Comparison of ENCODE assay signal across 8 mouse cellular contexts in genomic region chr13:46663461-46663964, GRCm38 (mm10). TPM values are rescaled to one million over a fixed set of nuclear protein-coding genes. Genes with fewer than 3 reads are reported as not detected.
DNase-seq lines count a peak whose midpoint lies in the region; ATAC-seq and TF ChIP-seq lines count a peak whose summit lies in the region.

No protein-coding gene starts in this region.

- no peak overlapping the region for H3K9ac ChIP-seq in midbrain, embryonic 13.5 days (replicated peaks)
- H3K9ac ChIP-seq in midbrain, embryonic 15.5 days, result no peak overlapping the region

- peaks cover 5% of the 10 kb centered on the region; the same call in 1 of the 2 replicates for H3K4me1 ChIP-seq in heart, embryonic 10.5 days
- peaks cover 2% of the 10 kb centered on the region for H3K4me1 ChIP-seq in midbrain, embryonic 13.5 days (replicated peaks)
- H3K4me1 ChIP-seq in midbrain, embryonic 15.5 days, result peaks cover under 1% of the 10 kb centered on the region; the same call in 1 of the 2 replicates

- ATAC-seq in midbrain, embryonic 13.5 days, result 0 out of 2 replicates have a peak, but pooled peaks have one; percentile 40
- no peak for ATAC-seq in midbrain, embryonic 15.5 days (replicated peaks)
- no peak for ATAC-seq in Patski

- no peak overlapping the region for H3K4me2 ChIP-seq in midbrain, embryonic 13.5 days (replicated peaks)
- no peak overlapping the region for H3K4me2 ChIP-seq in midbrain, embryonic 15.5 days

- TF ChIP-seq CTCF in Patski (IDR thresholded peaks at IDR 0.05), result peak; percentile 69

- 38% methylated on average over 4 of the region's 4 CpGs for WGBS in heart, embryonic 10.5 days
- 23% methylated on average over 4 of the region's 4 CpGs for WGBS in midbrain, embryonic 13.5 days
- 29% methylated on average over 4 of the region's 4 CpGs for WGBS in midbrain, embryonic 15.5 days

- in situ Hi-C loops in Patski (cut with MboI; ENCODE audit: low pct_unique_long_range_greater_than_20kb), result no loop called here

- no peaks in the 10 kb centered on the region for H3K9me3 ChIP-seq in heart, embryonic 10.5 days
- H3K9me3 ChIP-seq in midbrain, embryonic 13.5 days, result no peaks in the 10 kb centered on the region
- H3K9me3 ChIP-seq in midbrain, embryonic 15.5 days, result no peaks in the 10 kb centered on the region

- H3K4me3 ChIP-seq in heart, embryonic 10.5 days, result no peak overlapping the region
- H3K4me3 ChIP-seq in midbrain, embryonic 13.5 days (replicated peaks), result no peak overlapping the region
- H3K4me3 ChIP-seq in midbrain, embryonic 15.5 days, result no peak overlapping the region

- H3K27ac ChIP-seq in heart, embryonic 10.5 days, result no peak overlapping the region; the same call in 1 of the 2 replicates
- H3K27ac ChIP-seq in midbrain, embryonic 13.5 days, result no peak overlapping the region
- H3K27ac ChIP-seq in midbrain, embryonic 15.5 days, result no peak overlapping the region

- POLR2A ChIA-PET in Patski (lab: Charles Lee), result no interaction called here

- no peaks in the 10 kb centered on the region for H3K27me3 ChIP-seq in heart, embryonic 10.5 days (ENCODE audit: insufficient read depth, poor library complexity, severe bottlenecking)
- H3K27me3 ChIP-seq in midbrain, embryonic 13.5 days, result no peaks in the 10 kb centered on the region; the same call in 1 of the 2 replicates
- no peaks in the 10 kb centered on the region for H3K27me3 ChIP-seq in midbrain, embryonic 15.5 days (replicated peaks)
- H3K27me3 ChIP-seq in Patski, result no peaks in the 10 kb centered on the region

- H3K36me3 ChIP-seq in heart, embryonic 10.5 days, result no peaks in the 10 kb centered on the region
- H3K36me3 ChIP-seq in midbrain, embryonic 13.5 days, result no peaks in the 10 kb centered on the region
- no peaks in the 10 kb centered on the region for H3K36me3 ChIP-seq in midbrain, embryonic 15.5 days (replicated peaks)

- CTCF ChIA-PET in Patski (lab: Charles Lee), result interaction anchor here (0.6 to 2.9 kb wide), 4 partner anchors 8 to 654 kb away, joined by 3 to 15 read pairs (median 6); no protein-coding TSS in a partner anchor

- DNase-seq in heart, adult 11 months, result peak; percentile 61
- DNase-seq in heart, embryonic 10.5 days (ENCODE audit: low spot score), result no peak
- no peak for DNase-seq in Patski (ENCODE audit: low read depth, low spot score)
- DNase-seq in lung, postnatal 10 days, result peak; percentile 57
- DNase-seq in ovary, postnatal 10 days (ENCODE audit: low spot score), result no peak
- DNase-seq in testis, postnatal 14 days (ENCODE audit: low spot score), result no peak

RNA-seq across cellular contexts. Expression of gene Fam8a1, which starts 5.8 kb away (rescaled TPM):
- polyA plus RNA-seq in heart, embryonic 10.5 days (2016; fragmentation: Nextera tagmentation; extraction: Ambion mirVana), result 8.3 and 11.6 TPM in 2 replicates
- 18.8 and 22.7 TPM in 2 replicates for polyA plus RNA-seq in midbrain, embryonic 13.5 days (2015; fragmentation: Nextera tagmentation; extraction: Ambion mirVana)
- polyA plus RNA-seq in midbrain, embryonic 15.5 days (2015; fragmentation: Nextera tagmentation; extraction: Ambion mirVana), result 21.0 and 21.3 TPM in 2 replicates
- polyA plus RNA-seq in Patski (2021), result 52.0 TPM

Comparison
In these comparisons a context has a peak if more than half of its experiments do, and no peak if none do; other contexts are left out.
1. DNase-seq: peak in heart, adult 11 months (single experiment) and lung, postnatal 10 days (single experiment); none in heart, embryonic 10.5 days (single experiment), Patski (single experiment), ovary, postnatal 10 days (single experiment) and testis, postnatal 14 days (single experiment).